In the genomic region with DNA sequence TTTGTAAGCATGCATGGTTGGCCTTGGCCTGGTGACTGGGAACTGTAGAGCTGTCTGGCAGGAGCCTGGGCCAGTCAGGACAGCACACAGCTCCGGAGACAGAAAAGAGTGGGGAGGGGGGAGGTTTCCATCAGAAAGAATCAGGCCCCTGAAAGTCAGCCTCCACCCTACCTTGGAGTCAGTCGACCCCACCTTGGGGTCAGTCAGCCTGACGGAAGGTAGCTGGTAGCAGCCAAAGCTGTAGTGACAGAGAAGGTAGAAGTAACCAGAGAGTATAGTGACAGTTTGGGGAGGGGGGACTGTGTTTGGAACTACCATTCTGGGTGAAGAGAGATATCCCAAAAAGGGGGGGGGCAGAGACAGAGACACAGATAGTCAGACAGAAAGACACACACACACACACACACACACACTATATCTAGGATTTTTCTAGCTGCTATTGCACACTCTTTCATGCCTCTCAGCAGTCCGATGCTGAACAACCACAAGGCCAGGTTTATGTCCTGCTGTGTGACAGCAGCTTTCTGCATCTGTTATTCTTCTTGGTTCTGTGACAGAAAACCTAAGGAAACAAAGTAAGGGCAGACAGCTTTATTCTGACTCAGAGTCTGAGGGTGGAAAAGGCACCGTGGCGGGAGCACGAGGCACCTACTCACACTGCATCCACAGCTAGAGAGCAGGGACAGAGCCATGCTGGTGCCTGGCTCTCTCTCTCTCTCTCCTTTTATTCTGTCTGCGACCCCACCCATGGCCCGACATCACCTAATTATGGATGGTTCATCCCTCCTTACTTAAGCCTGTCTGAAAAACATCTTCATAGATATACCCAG, we compare ENCODE assay signal across 23 mouse cellular contexts. TPM values are rescaled to one million over a fixed set of nuclear protein-coding genes. Genes with fewer than 3 reads are reported as not detected.
DNase-seq lines count a peak whose midpoint lies in the region; ATAC-seq and TF ChIP-seq lines count a peak whose summit lies in the region.
"Had no signal": no experiment of that assay in that cellular context is flagged by ENCODE, and none has a peak within 500 bp of the region (broad histone marks: within the 10 kb centered on the region; RNA-seq: fewer than 3 reads in every experiment).

No protein-coding gene starts in this region.

- no peak overlapping the region for H3K9ac ChIP-seq in neural tube, embryonic 14.5 days (replicated peaks; ENCODE audit: low read depth, low read length)
- H3K9ac ChIP-seq in midbrain, postnatal 0 days (replicated peaks; ENCODE audit: low read length, poor library complexity, severe bottlenecking) = no peak overlapping the region
- H3K9ac ChIP-seq: forebrain, embryonic 13.5 days; heart, embryonic 15.5 days; limb, embryonic 12.5 days; liver, embryonic 13.5 days; lung, embryonic 15.5 days; neural tube, embryonic 13.5 days had no signal

- 80% methylated on average over 9 of the region's 9 CpGs for whole genome bisulfite sequencing in neural tube, embryonic 14.5 days
- 38% methylated on average over 9 of the region's 9 CpGs for WGBS in midbrain, postnatal 0 days

- no peaks in the 10 kb centered on the region for H3K36me3 ChIP-seq in neural tube, embryonic 14.5 days (ENCODE audit: control insufficient read depth, insufficient read depth, low read length)
- H3K36me3 ChIP-seq in midbrain, postnatal 0 days (ENCODE audit: insufficient read depth, low read length) = no peaks in the 10 kb centered on the region
- H3K36me3 ChIP-seq: heart, embryonic 15.5 days; limb, embryonic 12.5 days; liver, embryonic 13.5 days; lung, embryonic 15.5 days; neural tube, embryonic 13.5 days had no signal

- H3K4me2 ChIP-seq in neural tube, embryonic 14.5 days (ENCODE audit: low read depth, low read length) = no peak overlapping the region
- no peak overlapping the region for H3K4me2 ChIP-seq in midbrain, postnatal 0 days (ENCODE audit: low read depth, low read length, poor library complexity, severe bottlenecking)
- H3K4me2 ChIP-seq: forebrain, embryonic 13.5 days; heart, embryonic 15.5 days; limb, embryonic 12.5 days; liver, embryonic 13.5 days; lung, embryonic 15.5 days; neural tube, embryonic 13.5 days had no signal

- no peak overlapping the region for H3K4me3 ChIP-seq in neural tube, embryonic 14.5 days (ENCODE audit: low read depth, low read length)
- H3K4me3 ChIP-seq in midbrain, postnatal 0 days (ENCODE audit: low read depth, low read length) = no peak overlapping the region
- H3K4me3 ChIP-seq: forebrain, embryonic 13.5 days; heart, adult 2 months; heart, embryonic 15.5 days; left cerebral cortex, adult 2 months; limb, embryonic 12.5 days; liver, embryonic 13.5 days; lung, embryonic 15.5 days; neural tube, embryonic 13.5 days had no signal

- H3K4me1 ChIP-seq in neural tube, embryonic 14.5 days (ENCODE audit: control insufficient read depth, insufficient read depth, low read length) = no peaks in the 10 kb centered on the region
- no peaks in the 10 kb centered on the region for H3K4me1 ChIP-seq in midbrain, postnatal 0 days (ENCODE audit: insufficient read depth, low read length)
- H3K4me1 ChIP-seq: forebrain, embryonic 13.5 days; heart, embryonic 15.5 days; limb, embryonic 12.5 days; liver, embryonic 13.5 days; lung, embryonic 15.5 days; neural tube, embryonic 13.5 days had no signal

- peak; percentile 85 for ATAC-seq in frontal cortex, adult (ENCODE audit: low TSS enrichment)
- 0 out of 2 replicates have a peak, but pooled peaks have one; percentile 17 for ATAC-seq in neural tube, embryonic 14.5 days (ENCODE audit: low read depth)
- ATAC-seq in midbrain, postnatal 0 days (ENCODE audit: low FRiP score) = peak; percentile 41
- ATAC-seq: forebrain, embryonic 13.5 days; Patski had no signal

- no peak overlapping the region for H3K27ac ChIP-seq in neural tube, embryonic 14.5 days (ENCODE audit: low read depth, low read length)
- H3K27ac ChIP-seq in midbrain, postnatal 0 days (ENCODE audit: low read depth, low read length) = no peak overlapping the region
- H3K27ac ChIP-seq: forebrain, embryonic 13.5 days; heart, adult 2 months; heart, embryonic 15.5 days; left cerebral cortex, adult 2 months; limb, embryonic 12.5 days; liver, embryonic 13.5 days; lung, embryonic 15.5 days; neural tube, embryonic 13.5 days had no signal

- H3K9me3 ChIP-seq in neural tube, embryonic 14.5 days (ENCODE audit: control insufficient read depth, low read length) = no peaks in the 10 kb centered on the region
- no peaks in the 10 kb centered on the region for H3K9me3 ChIP-seq in midbrain, postnatal 0 days (ENCODE audit: low read length)
- H3K9me3 ChIP-seq: forebrain, embryonic 13.5 days; heart, embryonic 15.5 days; limb, embryonic 12.5 days; liver, embryonic 13.5 days; lung, embryonic 15.5 days; neural tube, embryonic 13.5 days had no signal

- H3K27me3 ChIP-seq in neural tube, embryonic 14.5 days (ENCODE audit: control insufficient read depth, insufficient read depth, low read length) = no peaks in the 10 kb centered on the region
- no peaks in the 10 kb centered on the region for H3K27me3 ChIP-seq in midbrain, postnatal 0 days (ENCODE audit: insufficient read depth, low read length)
- H3K27me3 ChIP-seq: forebrain, embryonic 13.5 days; heart, embryonic 15.5 days; limb, embryonic 12.5 days; liver, embryonic 13.5 days; lung, embryonic 15.5 days; neural tube, embryonic 13.5 days; Patski had no signal

- no peak for DNase-seq in frontal cortex, postnatal 14 days (ENCODE audit: low spot score in 2 of 2)
- no peak for DNase-seq in neural tube, embryonic 10.5 days (ENCODE audit: extremely low spot score, low spot score)
- peak; percentile 24 to 41 for DNase-seq in adrenal gland, postnatal 36 days
- DNase-seq in midbrain, postnatal 0 days (ENCODE audit: low spot score) = no peak
- no peak for DNase-seq in cerebellum, adult 9-10 months
- DNase-seq: cerebellum, adult 9-11 months; embryo, embryonic 11 days; gastrocnemius, postnatal 14 days; heart, adult 2 months; kidney, adult 8-10 months; kidney, postnatal 25 days; liver, embryonic 13.5 days had no signal

- TF ChIP-seq CTCF in midbrain, postnatal 0 days (IDR thresholded peaks at IDR 0.05) = no peak

RNA-seq across cellular contexts. Expression of a gene that starts 23.1 kb away (rescaled TPM):
- polyA plus RNA-seq in neural tube, embryonic 14.5 days (2014; fragmentation: Nextera tagmentation; extraction: Ambion mirVana) = 1.6 and 3.4 TPM in 2 replicates
- total RNA-seq in adrenal gland, postnatal 36 days (2021) = 1 to 10 TPM; 2.2 to 2.7 TPM
- total RNA-seq in midbrain, postnatal 0 days (2014; rRNA removed) = 3.7 and 4.3 TPM in 2 replicates
- polyA plus RNA-seq in midbrain, postnatal 0 days (2015; fragmentation: Nextera tagmentation; extraction: Ambion mirVana) = 4.2 and 4.8 TPM in 2 replicates
- total RNA-seq: hematopoietic stem cell, adult 5-6 weeks; monocyte, adult 5-6 weeks had no signal
- polyA plus RNA-seq: heart, embryonic 15.5 days; liver, embryonic 13.5 days; Patski had no signal

Comparison
In these comparisons a context has a peak if more than half of its experiments do, and no peak if none do; other contexts are left out.
1. ATAC-seq: peak in every context shown above with its lines; median percentile 85 in frontal cortex, adult; 41 in midbrain, postnatal 0 days; 17 in neural tube, embryonic 14.5 days.
2. DNase-seq: peak in adrenal gland, postnatal 36 days (2 of 2); none in frontal cortex, postnatal 14 days (0 of 2), neural tube, embryonic 10.5 days (single experiment), midbrain, postnatal 0 days (single experiment) and cerebellum, adult 9-10 months (single experiment).